Mouse (Mus musculus): ENCODE data around the gene Psmd4.
"Not testable (repeated sequence)": the region's sequence is repeated elsewhere in the genome, so short reads cannot be mapped to it uniquely, and the experiment has no call there.

Gene Psmd4

GRCm38 (mm10) chr3:95042166-95042837 lies at the start of gene Psmd4:
TSS of gene Psmd4 (minus strand) at chr3:95042614.
- DNase-seq: peak; percentile 94

- no peak for DNase-seq
Observed at GRCm38 (mm10) chr3:95088071-95088470, 45.7 kb upstream of the Psmd4 start.

GRCm38 (mm10) chr3:95071606-95072005 lies 29.2 kb upstream of the Psmd4 start:
- no peak for DNase-seq

- no peak for DNase-seq
Observed at GRCm38 (mm10) chr3:95066570-95066969, 24.2 kb upstream of the Psmd4 start.

- no peak for DNase-seq
Observed at GRCm38 (mm10) chr3:95066095-95066494, 23.7 kb upstream of the Psmd4 start.

GRCm38 (mm10) chr3:95065553-95065952 lies 23.1 kb upstream of the Psmd4 start:
- DNase-seq: no peak

- DNase-seq: no peak
Observed at GRCm38 (mm10) chr3:95063741-95064140, 21.3 kb upstream of the Psmd4 start.

- no peak for DNase-seq
Observed at GRCm38 (mm10) chr3:95058078-95058477, 15.7 kb upstream of the Psmd4 start.

GRCm38 (mm10) chr3:95056275-95056674 lies 13.9 kb upstream of the Psmd4 start:
- no peak for DNase-seq

GRCm38 (mm10) chr3:95054481-95055260 lies 12.3 kb upstream of the Psmd4 start:
- DNase-seq: no peak

- no peak for DNase-seq
Observed at GRCm38 (mm10) chr3:95053701-95054100, 11.3 kb upstream of the Psmd4 start.

GRCm38 (mm10) chr3:95052959-95053358 lies 10.5 kb upstream of the Psmd4 start:
- DNase-seq: peak; percentile 26

- DNase-seq: no peak
Observed at GRCm38 (mm10) chr3:95047914-95048313, 5.5 kb upstream of the Psmd4 start.

GRCm38 (mm10) chr3:95046462-95047057 lies 4.1 kb upstream of the Psmd4 start:
- DNase-seq: no peak

- DNase-seq: no peak
Observed at GRCm38 (mm10) chr3:95043251-95043650, 837 bp upstream of the Psmd4 start.

- DNase-seq: no peak
Observed at GRCm38 (mm10) chr3:95042838-95043229, 420 bp upstream of the Psmd4 start.

- no peak for DNase-seq
Observed at GRCm38 (mm10) chr3:95041625-95042024, 789 bp downstream of the Psmd4 start.

- DNase-seq: no peak
Observed at GRCm38 (mm10) chr3:95029953-95030352, 12.5 kb downstream of the Psmd4 start.

- not testable (repeated sequence) for DNase-seq
Observed at GRCm38 (mm10) chr3:95029291-95029827, 13.1 kb downstream of the Psmd4 start.

- DNase-seq: no peak
Observed at GRCm38 (mm10) chr3:95028603-95029002, 13.8 kb downstream of the Psmd4 start.

- DNase-seq: no peak
Observed at GRCm38 (mm10) chr3:95027701-95028100, 14.7 kb downstream of the Psmd4 start.

- DNase-seq: no peak
Observed at GRCm38 (mm10) chr3:95027057-95027645, 15.3 kb downstream of the Psmd4 start.

GRCm38 (mm10) chr3:95025202-95025601 lies 17.2 kb downstream of the Psmd4 start:
- no peak for DNase-seq
